Mouse (Mus musculus) heart, embryonic 10.5 days (tissue): ENCODE results near the gene Abcf2. TPM values are rescaled to one million over a fixed set of nuclear protein-coding genes. Genes with fewer than 3 reads are reported as not detected.

Experiments
- DNase-seq: peaks from one replicate; pipeline ENCODE4 v3.0.0-alpha.2; 2017; ENCODE audit warnings: low spot score
- H3K27ac ChIP-seq: fragments of 300-500 bp; sonication (generic); 2 replicates; pipeline ENCODE4 v1.5.1; 2016; ENCODE audit warnings: mild to moderate bottlenecking
- H3K27me3 ChIP-seq: fragments of 300-500 bp; sonication (generic); 2 replicates; pipeline ENCODE4 v1.6.1; 2016; ENCODE audit warnings: mild to moderate bottlenecking; ENCODE audit not compliant: poor library complexity, insufficient read depth, severe bottlenecking
- H3K36me3 ChIP-seq: fragments of 300-500 bp; sonication (generic); 2 replicates; pipeline ENCODE4 v1.6.1; 2016; ENCODE audit warnings: mild to moderate bottlenecking, moderate library complexity
- H3K4me1 ChIP-seq: fragments of 300-500 bp; sonication (generic); 2 replicates; pipeline ENCODE4 v1.6.1; 2016; ENCODE audit warnings: mild to moderate bottlenecking
- H3K4me3 ChIP-seq: fragments of 300-500 bp; sonication (generic); 2 replicates; pipeline ENCODE4 v1.5.1; 2016; ENCODE audit warnings: mild to moderate bottlenecking, moderate library complexity
- H3K9me3 ChIP-seq: fragments of 300-500 bp; sonication (generic); 2 replicates; pipeline ENCODE4 v1.6.1; 2016; ENCODE audit warnings: mild to moderate bottlenecking, moderate library complexity
- WGBS: fragments of 180-500 bp; shearing (Covaris S2); methylation state at CpG from one replicate; pipeline ENCODE4 v1.1.7; 2016; 5-methylcytosine and 5-hydroxymethylcytosine counted together
- polyA plus RNA-seq: library from polyadenylated mRNA; unstranded; fragments of >200 nt; fragmentation: Nextera tagmentation; extraction: Ambion mirVana; gene quantifications from 2 replicates; pipeline ENCODE4 v1.2.1, GENCODE M21; 2016

Abcf2 gene
- polyA plus RNA-seq, 1 experiment from 2014 or later, result 126 TPM

- H3K4me1 ChIP-seq, result peaks cover 69% of the 10 kb centered on the region
- H3K9me3 ChIP-seq, result no peaks in the 10 kb centered on the region
- peak overlapping the region; percentile 59 for H3K27ac ChIP-seq
- 4% methylated on average over 5 of the region's 5 CpGs for WGBS
- H3K4me3 ChIP-seq, result peak overlapping the region; percentile 18; the same call in 1 of the 2 replicates
- H3K36me3 ChIP-seq, result no peaks in the 10 kb centered on the region
- no peak for DNase-seq
- H3K27me3 ChIP-seq, result no peaks in the 10 kb centered on the region
Observed at GRCm38 (mm10) chr5:24609388-24609787, 32.1 kb upstream of the Abcf2 start.

GRCm38 (mm10) chr5:24605980-24606665, 28.9 kb upstream of the Abcf2 start:
- no peak for DNase-seq
- Histone ChIP-seq H3K4me1 (peaks cover 85% of the 10 kb centered on the region), H3K27me3 (peaks cover 4% of the 10 kb centered on the region; the same call in 1 of the 2 replicates), H3K36me3 (no peaks in the 10 kb centered on the region), H3K27ac (peak overlapping the region; percentile 99), H3K4me3 (peak overlapping the region; percentile 83), H3K9me3 (no peaks in the 10 kb centered on the region)
- 29% methylated on average over 14 of the region's 14 CpGs for WGBS

GRCm38 (mm10) chr5:24605321-24605979, 28.2 kb upstream of the Abcf2 start:
- 15% methylated on average over 6 of the region's 6 CpGs for WGBS
- Histone ChIP-seq H3K4me1 (peaks cover 91% of the 10 kb centered on the region), H3K27ac (peak overlapping the region; percentile 99), H3K4me3 (peak overlapping the region; percentile 83), H3K36me3 (no peaks in the 10 kb centered on the region), H3K27me3 (peaks cover 9% of the 10 kb centered on the region; the same call in 1 of the 2 replicates), H3K9me3 (no peaks in the 10 kb centered on the region)
- DNase-seq, result no peak

GRCm38 (mm10) chr5:24604656-24605100, 27.4 kb upstream of the Abcf2 start:
- H3K4me1 ChIP-seq, result peaks cover 94% of the 10 kb centered on the region
- H3K9me3 ChIP-seq, result no peaks in the 10 kb centered on the region
- peak; percentile 93 for DNase-seq
- no peaks in the 10 kb centered on the region for H3K36me3 ChIP-seq
- H3K27me3 ChIP-seq, result peaks cover 15% of the 10 kb centered on the region; the same call in 1 of the 2 replicates
- under 1% methylated on average over 46 of the region's 46 CpGs for WGBS
- H3K27ac ChIP-seq, result peak overlapping the region; percentile 99
- H3K4me3 ChIP-seq, result peak overlapping the region; percentile 83

- H3K4me1 ChIP-seq, result peaks cover 94% of the 10 kb centered on the region
- WGBS, result 13% methylated on average over 12 of the region's 12 CpGs
- no peaks in the 10 kb centered on the region for H3K9me3 ChIP-seq
- peak overlapping the region; percentile 83 for H3K4me3 ChIP-seq
- no peaks in the 10 kb centered on the region for H3K36me3 ChIP-seq
- peak overlapping the region; percentile 99 for H3K27ac ChIP-seq
- H3K27me3 ChIP-seq, result peaks cover 20% of the 10 kb centered on the region; the same call in 1 of the 2 replicates
- DNase-seq, result no peak
Observed at GRCm38 (mm10) chr5:24604080-24604655, 26.9 kb upstream of the Abcf2 start.

- Histone ChIP-seq H3K27ac (peak overlapping the region; percentile 99), H3K9me3 (no peaks in the 10 kb centered on the region), H3K4me1 (peaks cover 94% of the 10 kb centered on the region), H3K27me3 (peaks cover 26% of the 10 kb centered on the region; the same call in 1 of the 2 replicates), H3K4me3 (peak overlapping the region; percentile 83), H3K36me3 (no peaks in the 10 kb centered on the region)
- 49% methylated on average over 8 of the region's 8 CpGs for WGBS
- DNase-seq, result no peak
Observed at GRCm38 (mm10) chr5:24603431-24604010, 26.3 kb upstream of the Abcf2 start.

GRCm38 (mm10) chr5:24602751-24603343, 25.6 kb upstream of the Abcf2 start:
- Histone ChIP-seq H3K4me1 (peaks cover 94% of the 10 kb centered on the region), H3K36me3 (no peaks in the 10 kb centered on the region), H3K27ac (peak overlapping the region; percentile 99), H3K4me3 (peak overlapping the region; percentile 83), H3K27me3 (peaks cover 29% of the 10 kb centered on the region; the same call in 1 of the 2 replicates), H3K9me3 (no peaks in the 10 kb centered on the region)
- DNase-seq, result peak; percentile 87
- WGBS, result under 1% methylated on average over 16 of the region's 16 CpGs

- Histone ChIP-seq H3K36me3 (0 out of 2 replicates have a peak, but pooled peaks cover under 1% of the 10 kb centered on the region), H3K4me1 (peaks cover 92% of the 10 kb centered on the region), H3K27ac (peak overlapping the region; percentile 99), H3K9me3 (no peaks in the 10 kb centered on the region), H3K27me3 (peaks cover 29% of the 10 kb centered on the region; the same call in 1 of the 2 replicates), H3K4me3 (peak overlapping the region; percentile 83)
- DNase-seq, result no peak
- under 1% methylated on average over 62 of the region's 73 CpGs for WGBS
Observed at GRCm38 (mm10) chr5:24601911-24602750, 24.9 kb upstream of the Abcf2 start.

GRCm38 (mm10) chr5:24601071-24601835, 24.0 kb upstream of the Abcf2 start:
- Histone ChIP-seq H3K36me3 (peaks cover 8% of the 10 kb centered on the region; the same call in 1 of the 2 replicates), H3K27me3 (peaks cover 29% of the 10 kb centered on the region; the same call in 1 of the 2 replicates), H3K4me1 (peaks cover 92% of the 10 kb centered on the region), H3K27ac (peak overlapping the region; percentile 99), H3K9me3 (no peaks in the 10 kb centered on the region), H3K4me3 (peak overlapping the region; percentile 83)
- WGBS, result under 1% methylated on average over 33 of the region's 33 CpGs
- DNase-seq, result no peak

- Histone ChIP-seq H3K27ac (peak overlapping the region; percentile 99), H3K4me1 (peaks cover 83% of the 10 kb centered on the region), H3K4me3 (peak overlapping the region; percentile 83), H3K27me3 (peaks cover 29% of the 10 kb centered on the region; the same call in 1 of the 2 replicates), H3K9me3 (no peaks in the 10 kb centered on the region), H3K36me3 (peaks cover 18% of the 10 kb centered on the region)
- 48% methylated on average over 2 of the region's 2 CpGs for WGBS
- DNase-seq, result no peak
Observed at GRCm38 (mm10) chr5:24600236-24600635, 23.0 kb upstream of the Abcf2 start.

- no peaks in the 10 kb centered on the region for H3K9me3 ChIP-seq
- peaks cover 74% of the 10 kb centered on the region for H3K4me1 ChIP-seq
- WGBS, result 11% methylated on average over 8 of the region's 8 CpGs
- H3K36me3 ChIP-seq, result peaks cover 29% of the 10 kb centered on the region
- DNase-seq, result no peak
- peak overlapping the region; percentile 86 for H3K27ac ChIP-seq
- H3K27me3 ChIP-seq, result peaks cover 29% of the 10 kb centered on the region; the same call in 1 of the 2 replicates
- peak overlapping the region; percentile 68 for H3K4me3 ChIP-seq
Observed at GRCm38 (mm10) chr5:24599137-24599536, 21.9 kb upstream of the Abcf2 start.
